Mouse (Mus musculus): ENCODE measurements at regions not wholly inside any gene's neighbourhood (a gene's known extent, or its start where the extent isn't known, plus 50 kb on each side); places are given as distances from the start of the nearest gene placed in this dataset.

GRCm38 (mm10) chr5:91816376-91816950, 146.4 kb downstream of the Rchy1 start:
- TF ChIP-seq EP300 (IDR thresholded peaks at IDR 0.05) = no peak
- no peak for TF ChIP-seq CTCF (IDR thresholded peaks at IDR 0.05)

Measured in lung, postnatal 0 days (tissue).